Mouse (Mus musculus) limb, embryonic 15.5 days (tissue): Measurements from ENCODE around the gene Sema3f. TPM values are rescaled to one million over a fixed set of nuclear protein-coding genes. Genes with fewer than 3 reads are reported as not detected.

Experiments
- ATAC-seq: fragments of 200-750 bp; cut with Nextera tagmentation; 2 replicates; pipeline ENCODE4 v1.8.0; 2017; ENCODE audit warnings: low read depth, moderate TSS enrichment; ENCODE audit not compliant: insufficient number of reproducible peaks, low FRiP score, low TSS enrichment
- H3K27ac ChIP-seq: fragments of 300-500 bp; sonication (generic); 2 replicates; pipeline ENCODE4 v1.5.1; 2015; ENCODE audit warnings: moderate library complexity, mild to moderate bottlenecking, inconsistent platforms
- H3K27me3 ChIP-seq: fragments of 300-500 bp; sonication (generic); 2 replicates; pipeline ENCODE4 v1.6.1; 2015; ENCODE audit warnings: inconsistent platforms
- H3K36me3 ChIP-seq: fragments of 300-500 bp; sonication (generic); 2 replicates; pipeline ENCODE4 v1.6.1; 2015; ENCODE audit warnings: inconsistent platforms
- H3K4me1 ChIP-seq: fragments of 300-500 bp; sonication (generic); 2 replicates; pipeline ENCODE4 v1.6.1; 2015; ENCODE audit warnings: inconsistent platforms
- H3K4me2 ChIP-seq: fragments of 300-500 bp; sonication (generic); 2 replicates; pipeline ENCODE4 v1.6.1; 2015; ENCODE audit warnings: mild to moderate bottlenecking, inconsistent platforms
- H3K4me3 ChIP-seq: fragments of 300-500 bp; sonication (generic); 2 replicates; pipeline ENCODE4 v1.5.1; 2015; ENCODE audit warnings: mild to moderate bottlenecking, inconsistent platforms
- H3K9ac ChIP-seq: fragments of 300-500 bp; sonication (generic); 2 replicates; pipeline ENCODE4 v1.6.1; 2015; ENCODE audit warnings: inconsistent platforms
- H3K9me3 ChIP-seq: fragments of 300-500 bp; sonication (generic); 2 replicates; pipeline ENCODE4 v1.6.1; 2016; ENCODE audit warnings: inconsistent platforms
- WGBS: fragments of 180-500 bp; shearing (Covaris S2); methylation state at CpG from one replicate; pipeline ENCODE4 v1.1.7; 2015; 5-methylcytosine and 5-hydroxymethylcytosine counted together
- polyA plus RNA-seq: library from polyadenylated mRNA; unstranded; fragments of >200 nt; fragmentation: Nextera tagmentation; extraction: Ambion mirVana; gene quantifications from 2 replicates; pipeline ENCODE4 v1.2.1, GENCODE M21; 2015

Gene Sema3f
- polyA plus RNA-seq, 1 experiment from 2014 or later = 38.2 TPM

DNA sequence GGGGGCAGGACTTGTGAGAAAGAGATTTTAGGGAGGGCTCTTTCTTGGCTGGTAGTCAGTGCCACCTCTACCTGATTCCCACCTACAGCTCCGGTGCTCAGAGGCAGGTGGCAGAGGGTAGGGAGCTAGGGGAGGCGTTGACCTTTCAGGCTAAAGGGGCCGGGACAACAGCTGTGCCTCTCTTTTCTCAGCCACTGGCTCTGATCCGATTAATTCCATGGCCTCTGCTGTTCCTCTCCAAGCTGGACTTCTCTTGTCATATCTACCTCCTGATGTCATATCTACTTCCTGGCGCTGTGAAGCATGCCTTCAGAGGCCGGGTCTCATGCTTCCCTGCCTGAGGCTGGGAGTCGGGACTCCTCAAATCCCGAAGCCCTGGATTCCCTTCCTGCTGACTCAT is 42.3 kb downstream of the Sema3f start:
- peaks cover 21% of the 10 kb centered on the region for H3K4me1 ChIP-seq
- no peak overlapping the region for H3K4me3 ChIP-seq
- H3K9ac ChIP-seq = no peak overlapping the region
- peaks cover 14% of the 10 kb centered on the region for H3K27me3 ChIP-seq
- WGBS = 43% methylated on average over 8 of the region's 8 CpGs
- ATAC-seq = no peak
- H3K4me2 ChIP-seq = no peak overlapping the region; the same call in 1 of the 2 replicates
- H3K36me3 ChIP-seq = no peaks in the 10 kb centered on the region
- no peaks in the 10 kb centered on the region for H3K9me3 ChIP-seq
- H3K27ac ChIP-seq = no peak overlapping the region

- Histone ChIP-seq H3K4me2 (peak overlapping the region; percentile 92), H3K36me3 (no peaks in the 10 kb centered on the region), H3K4me1 (peaks cover 21% of the 10 kb centered on the region), H3K27ac (0 out of 2 replicates have a peak overlapping the region, but pooled peaks have one; percentile 57), H3K9me3 (no peaks in the 10 kb centered on the region), H3K9ac (peak overlapping the region; percentile 37; the same call in 1 of the 2 replicates), H3K27me3 (peaks cover 14% of the 10 kb centered on the region), H3K4me3 (peak overlapping the region; percentile 49)
- WGBS = 0% methylated on average over 24 of the region's 24 CpGs
- peak; percentile 88 for ATAC-seq
Observed at GRCm38 (mm10) chr9:107667219-107667618, 43.1 kb downstream of the Sema3f start.

DNA sequence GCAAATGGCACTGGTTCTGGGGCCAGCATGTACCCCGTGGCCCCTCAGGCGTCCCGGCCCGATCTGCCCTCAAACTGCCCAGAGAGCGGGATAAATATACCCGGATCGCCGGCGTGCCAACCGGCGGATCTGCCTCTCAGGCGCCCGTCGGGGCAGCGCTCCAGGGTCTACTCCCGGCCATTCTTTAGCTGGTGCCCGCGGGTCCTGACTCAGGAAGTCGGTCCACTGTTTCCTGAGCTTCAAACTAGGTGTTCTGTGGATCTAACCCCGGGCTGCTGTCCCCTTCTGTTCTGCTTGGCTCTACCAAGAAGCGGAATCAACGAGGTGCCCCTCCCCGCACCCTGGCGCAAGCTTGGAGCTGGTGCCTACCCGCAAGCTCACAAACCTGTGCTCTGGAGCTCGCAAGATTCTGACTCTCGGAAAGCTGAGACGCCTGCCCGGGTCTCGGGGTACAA is 43.5 kb downstream of the Sema3f start:
- peak overlapping the region; percentile 49 for H3K4me3 ChIP-seq
- H3K36me3 ChIP-seq = no peaks in the 10 kb centered on the region
- no peaks in the 10 kb centered on the region for H3K9me3 ChIP-seq
- peaks cover 21% of the 10 kb centered on the region for H3K4me1 ChIP-seq
- no peak for ATAC-seq
- WGBS = under 1% methylated on average over 30 of the region's 30 CpGs
- 0 out of 2 replicates have a peak overlapping the region, but pooled peaks have one; percentile 57 for H3K27ac ChIP-seq
- peaks cover 14% of the 10 kb centered on the region for H3K27me3 ChIP-seq
- peak overlapping the region; percentile 92 for H3K4me2 ChIP-seq
- peak overlapping the region; percentile 37; the same call in 1 of the 2 replicates for H3K9ac ChIP-seq

GRCm38 (mm10) chr9:107665308-107665707 is 45.0 kb downstream of the Sema3f start:
- Histone ChIP-seq H3K9me3 (no peaks in the 10 kb centered on the region), H3K27ac (no peak overlapping the region), H3K36me3 (no peaks in the 10 kb centered on the region), H3K9ac (no peak overlapping the region), H3K4me3 (no peak overlapping the region), H3K27me3 (peaks cover 14% of the 10 kb centered on the region), H3K4me2 (no peak overlapping the region), H3K4me1 (peaks cover 27% of the 10 kb centered on the region)
- no peak for ATAC-seq
- 80% methylated on average over 7 of the region's 7 CpGs for WGBS

GRCm38 (mm10) chr9:107663525-107663924 is 46.8 kb downstream of the Sema3f start:
- peaks cover 14% of the 10 kb centered on the region for H3K27me3 ChIP-seq
- no peak overlapping the region for H3K4me2 ChIP-seq
- 71% methylated on average over 9 of the region's 9 CpGs for whole genome bisulfite sequencing
- no peak overlapping the region for H3K27ac ChIP-seq
- H3K4me3 ChIP-seq = no peak overlapping the region
- H3K4me1 ChIP-seq = peaks cover 37% of the 10 kb centered on the region
- no peaks in the 10 kb centered on the region for H3K36me3 ChIP-seq
- ATAC-seq = no peak
- no peaks in the 10 kb centered on the region for H3K9me3 ChIP-seq
- no peak overlapping the region for H3K9ac ChIP-seq

DNA sequence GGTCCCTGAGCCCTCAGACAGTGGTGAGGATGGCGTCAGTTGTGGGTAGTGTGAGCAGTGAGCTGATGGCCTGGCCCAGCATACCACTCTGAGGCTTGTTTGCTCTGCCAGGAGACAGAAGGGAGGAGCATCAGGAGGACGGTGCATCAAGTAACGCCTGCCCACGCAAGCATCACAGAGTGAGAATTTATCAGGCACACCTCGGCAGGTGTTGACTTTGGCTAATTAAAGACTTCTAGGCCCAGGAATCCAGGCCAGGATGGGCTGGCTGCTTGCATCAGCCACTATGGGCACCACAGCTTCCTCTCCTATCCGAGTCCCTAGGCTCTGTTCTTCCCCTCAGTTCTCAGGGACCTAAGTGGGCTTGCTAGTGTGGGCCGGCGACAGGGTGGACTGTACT is 47.9 kb downstream of the Sema3f start:
- Histone ChIP-seq H3K27me3 (peaks cover 14% of the 10 kb centered on the region), H3K9me3 (no peaks in the 10 kb centered on the region), H3K27ac (no peak overlapping the region), H3K36me3 (no peaks in the 10 kb centered on the region), H3K4me3 (no peak overlapping the region), H3K4me2 (no peak overlapping the region), H3K9ac (no peak overlapping the region), H3K4me1 (peaks cover 28% of the 10 kb centered on the region)
- ATAC-seq = no peak
- WGBS = 82% methylated on average over 8 of the region's 8 CpGs

DNA sequence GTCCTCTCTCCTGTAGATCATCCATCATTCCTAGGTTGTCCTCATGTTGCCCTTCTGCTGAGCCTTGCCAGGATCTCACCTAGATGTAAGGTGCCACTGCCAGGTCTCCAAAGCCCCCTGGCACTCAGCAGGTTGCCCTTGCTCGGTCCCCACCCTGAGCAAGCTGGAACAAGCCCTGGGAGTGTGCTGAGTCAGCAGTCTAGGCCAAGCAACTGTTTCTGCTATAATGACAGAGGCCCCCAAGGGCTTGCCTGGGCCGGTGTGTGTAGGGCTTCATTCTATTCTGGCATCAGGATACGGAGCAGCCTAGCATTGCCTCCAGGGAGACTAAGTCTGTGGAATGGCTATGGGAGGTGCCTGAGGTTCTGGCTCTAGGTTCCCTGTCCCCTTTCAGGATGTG is 49.5 kb downstream of the Sema3f start:
- Histone ChIP-seq H3K36me3 (no peaks in the 10 kb centered on the region), H3K4me2 (no peak overlapping the region), H3K4me3 (no peak overlapping the region), H3K27ac (no peak overlapping the region), H3K9me3 (no peaks in the 10 kb centered on the region), H3K4me1 (peaks cover 16% of the 10 kb centered on the region), H3K27me3 (peaks cover 4% of the 10 kb centered on the region), H3K9ac (no peak overlapping the region)
- ATAC-seq = no peak
- 40% methylated on average over 3 of the region's 3 CpGs for WGBS

DNA sequence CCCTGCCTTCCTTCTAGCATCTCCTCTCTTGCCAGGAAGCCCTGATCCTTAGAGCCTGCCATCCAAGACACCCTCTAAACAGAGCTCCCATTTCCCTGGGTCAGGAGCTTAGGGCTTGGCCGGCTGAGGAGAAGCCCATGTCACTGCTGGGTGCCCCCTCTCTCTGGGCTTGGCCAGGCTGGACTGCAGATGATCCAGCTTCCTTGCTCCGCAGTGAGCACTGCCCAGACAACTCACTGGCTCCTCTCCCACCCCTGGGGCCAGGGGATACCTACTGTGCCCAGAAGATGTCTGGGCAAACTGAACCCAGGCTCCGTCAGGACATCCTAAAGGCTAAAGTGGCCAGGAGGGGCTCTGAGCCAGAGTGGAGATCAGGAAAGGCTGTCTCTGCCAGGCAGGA is 50.3 kb downstream of the Sema3f start:
- no peak for ATAC-seq
- Histone ChIP-seq H3K9ac (no peak overlapping the region), H3K4me2 (no peak overlapping the region), H3K9me3 (no peaks in the 10 kb centered on the region), H3K4me1 (peaks cover 16% of the 10 kb centered on the region), H3K36me3 (no peaks in the 10 kb centered on the region), H3K27me3 (no peaks in the 10 kb centered on the region), H3K4me3 (no peak overlapping the region), H3K27ac (peak overlapping the region; percentile 8; the same call in 1 of the 2 replicates)
- 79% methylated on average over 3 of the region's 3 CpGs for whole genome bisulfite sequencing

DNA sequence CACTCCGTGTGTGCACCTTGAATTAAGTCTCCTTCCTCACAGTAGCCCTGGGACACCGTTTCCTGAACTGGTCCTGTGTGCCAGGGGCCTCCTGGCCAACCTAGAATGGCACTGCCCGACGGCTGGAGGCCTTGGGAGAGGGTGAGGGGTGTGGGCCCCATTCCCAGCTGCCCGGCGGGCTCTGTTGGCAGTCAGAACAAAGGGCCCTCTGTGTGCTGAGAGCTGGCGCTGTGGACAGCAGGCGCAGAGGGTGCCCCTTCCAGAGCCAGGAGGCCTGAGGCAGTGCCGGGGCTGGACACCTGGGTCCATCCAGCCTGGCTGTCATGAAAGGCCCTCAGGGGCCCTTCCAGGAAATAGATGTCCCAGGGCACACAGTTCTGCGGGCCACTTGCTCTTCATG is 50.7 kb downstream of the Sema3f start:
- no peak for ATAC-seq
- Histone ChIP-seq H3K27me3 (no peaks in the 10 kb centered on the region), H3K4me2 (no peak overlapping the region), H3K36me3 (no peaks in the 10 kb centered on the region), H3K4me1 (peaks cover 16% of the 10 kb centered on the region), H3K4me3 (no peak overlapping the region), H3K27ac (peak overlapping the region; percentile 8; the same call in 1 of the 2 replicates), H3K9ac (no peak overlapping the region), H3K9me3 (no peaks in the 10 kb centered on the region)
- WGBS = 66% methylated on average over 10 of the region's 10 CpGs

DNA sequence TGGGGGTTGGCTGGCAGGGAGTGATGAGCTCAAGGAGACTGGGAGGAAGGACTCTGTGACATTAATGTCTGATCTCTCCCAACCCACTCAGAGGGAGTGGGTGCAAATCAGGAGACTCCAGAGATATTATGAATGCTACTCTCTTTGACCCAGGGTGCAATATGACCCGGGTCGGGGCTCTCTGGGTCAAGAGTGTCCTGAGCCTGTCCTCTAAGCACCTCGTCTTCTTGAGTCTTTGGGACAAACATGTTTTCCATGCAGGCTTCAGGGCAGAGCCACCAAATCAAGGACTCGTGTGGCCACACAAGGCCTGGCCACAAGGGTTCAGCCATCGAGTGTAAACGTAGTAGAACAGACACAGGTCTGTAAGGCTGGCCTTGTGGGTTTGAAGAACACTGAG is 52.2 kb downstream of the Sema3f start:
- H3K27ac ChIP-seq = no peak overlapping the region
- H3K36me3 ChIP-seq = no peaks in the 10 kb centered on the region
- peaks cover 16% of the 10 kb centered on the region for H3K4me1 ChIP-seq
- no peaks in the 10 kb centered on the region for H3K9me3 ChIP-seq
- H3K27me3 ChIP-seq = no peaks in the 10 kb centered on the region
- no peak overlapping the region for H3K4me3 ChIP-seq
- no peak overlapping the region for H3K4me2 ChIP-seq
- WGBS = 80% methylated on average over 6 of the region's 6 CpGs
- ATAC-seq = no peak
- no peak overlapping the region for H3K9ac ChIP-seq

DNA sequence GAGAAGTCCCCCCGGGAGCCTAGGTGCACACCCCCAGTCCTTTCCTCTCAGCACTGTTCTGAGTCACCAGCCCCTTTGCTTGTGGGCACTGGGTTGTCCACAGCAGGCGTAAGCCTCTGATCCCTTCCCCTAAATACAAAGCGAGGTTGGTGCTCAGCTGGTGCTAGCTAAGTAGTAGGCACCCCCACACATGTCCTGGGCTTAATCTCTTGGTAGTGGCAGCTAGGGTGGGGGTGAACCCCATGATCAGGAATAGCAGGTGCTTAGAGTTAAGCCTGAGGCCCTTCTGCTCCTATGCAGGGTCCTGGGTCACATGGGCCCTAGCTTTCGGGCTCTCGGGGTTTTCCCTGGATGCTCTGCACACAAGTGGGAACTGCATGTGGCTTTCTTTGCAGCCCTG is 53.1 kb downstream of the Sema3f start:
- H3K27ac ChIP-seq = no peak overlapping the region
- H3K27me3 ChIP-seq = no peaks in the 10 kb centered on the region
- no peaks in the 10 kb centered on the region for H3K9me3 ChIP-seq
- no peak overlapping the region for H3K4me3 ChIP-seq
- H3K36me3 ChIP-seq = no peaks in the 10 kb centered on the region
- no peak overlapping the region for H3K9ac ChIP-seq
- WGBS = 84% methylated on average over 5 of the region's 5 CpGs
- no peak for ATAC-seq
- no peak overlapping the region for H3K4me2 ChIP-seq
- H3K4me1 ChIP-seq = peaks cover 17% of the 10 kb centered on the region

- no peaks in the 10 kb centered on the region for H3K27me3 ChIP-seq
- no peaks in the 10 kb centered on the region for H3K9me3 ChIP-seq
- H3K27ac ChIP-seq = no peak overlapping the region
- no peaks in the 10 kb centered on the region for H3K36me3 ChIP-seq
- no peak overlapping the region for H3K9ac ChIP-seq
- H3K4me2 ChIP-seq = no peak overlapping the region
- ATAC-seq = no peak
- H3K4me1 ChIP-seq = peaks cover 30% of the 10 kb centered on the region
- WGBS = 71% methylated on average over 4 of the region's 4 CpGs
- H3K4me3 ChIP-seq = no peak overlapping the region
Observed at GRCm38 (mm10) chr9:107654585-107654984, 55.7 kb downstream of the Sema3f start.

DNA sequence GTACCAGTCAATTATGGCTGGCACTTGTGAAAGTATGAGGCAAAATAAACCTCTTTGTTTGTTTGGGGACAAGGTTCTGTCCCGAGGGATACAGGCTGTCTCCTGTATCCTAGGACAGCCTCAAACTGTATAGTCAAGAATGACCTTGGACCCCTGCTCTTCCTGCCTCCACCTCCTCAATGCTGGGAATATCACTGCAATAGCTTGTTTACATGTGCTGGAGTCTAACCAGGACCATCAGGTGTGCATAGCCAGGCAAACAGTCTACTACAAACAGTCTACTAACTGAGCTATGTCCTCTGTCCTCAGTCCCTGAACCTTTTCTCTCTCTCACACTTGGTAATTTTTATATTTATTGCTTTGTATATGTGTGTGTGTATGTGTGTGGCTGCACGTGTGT is 56.8 kb downstream of the Sema3f start:
- H3K4me1 ChIP-seq = peaks cover 25% of the 10 kb centered on the region
- WGBS = 83% methylated on average over 2 of the region's 2 CpGs
- no peak for ATAC-seq
- H3K27me3 ChIP-seq = no peaks in the 10 kb centered on the region
- no peak overlapping the region for H3K9ac ChIP-seq
- H3K9me3 ChIP-seq = no peaks in the 10 kb centered on the region
- no peak overlapping the region for H3K27ac ChIP-seq
- H3K4me3 ChIP-seq = no peak overlapping the region
- H3K36me3 ChIP-seq = no peaks in the 10 kb centered on the region
- no peak overlapping the region for H3K4me2 ChIP-seq
